Mouse (Mus musculus): ENCODE results near the gene 6330409D20Rik. TPM values are rescaled to one million over a fixed set of nuclear protein-coding genes. Genes with fewer than 3 reads are reported as not detected.

Gene 6330409D20Rik
- polyA plus RNA-seq, 1 experiment = 0.20 TPM

DNA sequence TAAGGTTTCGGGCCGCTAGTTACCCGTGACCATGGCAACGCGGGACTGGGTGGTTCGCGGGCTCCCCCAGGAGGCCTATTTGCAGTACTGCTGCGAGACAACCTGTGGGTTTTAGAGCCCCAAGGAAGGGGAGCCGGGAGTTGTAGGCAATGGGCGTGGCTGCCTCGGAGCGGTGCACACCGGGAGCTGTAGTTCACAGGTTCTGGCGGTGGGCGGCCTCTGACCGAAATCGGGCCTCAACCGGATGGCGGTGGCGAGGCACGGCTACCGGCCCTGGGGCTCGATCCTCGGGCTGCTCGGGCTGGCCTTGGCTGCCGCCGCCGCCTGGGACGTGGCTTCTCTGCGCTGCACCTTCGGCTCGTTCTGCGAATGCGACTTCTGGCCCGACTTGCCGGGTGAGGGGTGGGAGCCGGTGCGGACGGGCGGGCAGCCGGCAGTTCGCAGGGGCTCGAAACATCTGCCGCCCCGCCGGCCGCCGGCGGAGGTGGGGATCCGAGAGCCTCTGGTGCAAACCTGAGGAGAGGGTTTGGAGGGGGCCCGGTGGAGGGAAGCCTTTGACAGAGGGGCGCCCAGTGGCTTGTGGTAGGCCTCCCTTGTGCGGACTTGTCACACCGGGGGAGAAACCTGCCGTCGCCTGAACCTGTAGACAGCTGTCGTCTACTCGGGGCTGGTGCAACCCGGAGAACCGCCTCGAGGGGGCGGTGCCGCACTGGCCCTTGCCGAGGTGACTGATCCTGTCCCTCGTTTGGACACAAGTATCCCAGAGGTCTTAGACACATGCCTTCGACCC, 16.4 kb upstream of the 6330409D20Rik start, which contains the start of gene Tor2a:
TSS of gene Tor2a (plus strand) at position 179 of the 790 bp plus-strand sequence.
- Histone ChIP-seq H3K4me1 (replicated peaks; ENCODE audit: control insufficient read depth, insufficient read depth, low read length) (no peaks in the 10 kb centered on the region), H3K27me3 (ENCODE audit: control insufficient read depth, insufficient read depth, low read length) (no peaks in the 10 kb centered on the region), H3K4me3 (ENCODE audit: control insufficient read depth, insufficient read depth, low read length) (peak within 1 kb of the TSS; percentile 72), H3K27ac (ENCODE audit: control insufficient read depth, insufficient read depth, low read length) (0 out of 2 replicates have a peak within 1 kb of the TSS, but pooled peaks have one; percentile 10), H3K36me3 (ENCODE audit: control insufficient read depth, insufficient read depth, low read length) (peaks cover 26% of the 10 kb centered on the region)
- TF ChIP-seq POLR2A (IDR thresholded peaks at IDR 0.05; ENCODE audit: control insufficient read depth, extremely low read depth, insufficient read depth, low read length, poor library complexity) = peak; percentile 70; the same call in 1 of the 2 replicates
- peak; percentile 93 for TF ChIP-seq CTCF (IDR thresholded peaks at IDR 0.05; ENCODE audit: borderline replicate concordance, control insufficient read depth, extremely low read depth, insufficient read depth, low read length, poor library complexity)
- WGBS = under 1% methylated on average over 66 of the region's 66 CpGs
- DNase-seq = peak; percentile 99

DNA sequence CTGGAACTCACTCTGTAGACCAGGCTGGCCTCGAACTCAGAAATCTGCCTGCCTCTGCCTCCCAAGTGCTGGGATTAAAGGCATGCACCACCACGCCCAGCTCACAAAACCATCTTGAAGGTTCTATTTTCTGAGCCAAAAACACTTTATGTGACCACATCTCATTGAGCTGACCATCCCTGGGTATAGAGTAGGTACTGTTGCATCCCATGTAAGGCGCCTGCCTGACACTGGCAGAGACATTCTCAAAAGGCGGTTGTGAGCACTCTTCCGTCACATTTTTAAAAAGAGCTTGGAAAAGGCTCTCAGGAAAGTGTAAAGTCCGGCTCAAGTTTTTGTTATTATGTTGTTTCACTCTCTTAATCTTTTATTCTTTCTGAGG, 15.8 kb upstream of the 6330409D20Rik start:
- peak; percentile 24 for DNase-seq
- Histone ChIP-seq H3K4me1 (replicated peaks; ENCODE audit: control insufficient read depth, insufficient read depth, low read length) (no peaks in the 10 kb centered on the region), H3K36me3 (ENCODE audit: control insufficient read depth, insufficient read depth, low read length) (peaks cover 27% of the 10 kb centered on the region), H3K27ac (ENCODE audit: control insufficient read depth, insufficient read depth, low read length) (no peak overlapping the region), H3K27me3 (ENCODE audit: control insufficient read depth, insufficient read depth, low read length) (no peaks in the 10 kb centered on the region), H3K4me3 (ENCODE audit: control insufficient read depth, insufficient read depth, low read length) (no peak overlapping the region)
- TF ChIP-seq CTCF (IDR thresholded peaks at IDR 0.05; ENCODE audit: borderline replicate concordance, control insufficient read depth, extremely low read depth, insufficient read depth, low read length, poor library complexity) (no peak), POLR2A (IDR thresholded peaks at IDR 0.05; ENCODE audit: control insufficient read depth, extremely low read depth, insufficient read depth, low read length, poor library complexity) (no peak)
- WGBS = 41% methylated on average over 6 of the region's 6 CpGs

DNA sequence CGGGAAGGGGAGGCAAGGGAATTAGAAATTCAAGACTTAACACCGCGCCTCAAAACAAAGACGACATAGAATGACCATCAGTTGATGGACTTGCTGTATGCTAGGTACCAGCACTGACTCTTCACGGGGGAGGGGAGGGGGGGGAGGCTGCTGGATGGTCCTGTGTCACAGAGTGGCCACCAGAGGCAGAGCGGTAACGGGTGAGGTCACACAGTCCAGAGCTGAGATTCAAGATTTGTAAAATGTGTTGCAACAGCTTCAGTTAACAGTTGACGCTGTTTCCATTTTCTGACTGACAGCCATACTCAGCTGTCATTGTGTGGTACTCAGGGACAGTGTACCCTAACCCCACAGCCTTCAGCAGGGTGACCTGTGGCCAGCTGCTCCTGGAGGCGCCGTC, 11.4 kb upstream of the 6330409D20Rik start:
- no peak overlapping the region for H3K4me3 ChIP-seq (ENCODE audit: control insufficient read depth, insufficient read depth, low read length)
- no peak for DNase-seq
- no peak for TF ChIP-seq POLR2A (IDR thresholded peaks at IDR 0.05; ENCODE audit: control insufficient read depth, extremely low read depth, insufficient read depth, low read length, poor library complexity)
- no peak for TF ChIP-seq CTCF (IDR thresholded peaks at IDR 0.05; ENCODE audit: borderline replicate concordance, control insufficient read depth, extremely low read depth, insufficient read depth, low read length, poor library complexity)
- H3K27me3 ChIP-seq (ENCODE audit: control insufficient read depth, insufficient read depth, low read length) = no peaks in the 10 kb centered on the region
- no peak overlapping the region for H3K27ac ChIP-seq (ENCODE audit: control insufficient read depth, insufficient read depth, low read length)
- H3K36me3 ChIP-seq (ENCODE audit: control insufficient read depth, insufficient read depth, low read length) = peaks cover 39% of the 10 kb centered on the region
- 92% methylated on average over 10 of the region's 10 CpGs for WGBS
- no peaks in the 10 kb centered on the region for H3K4me1 ChIP-seq (replicated peaks; ENCODE audit: control insufficient read depth, insufficient read depth, low read length)

DNA sequence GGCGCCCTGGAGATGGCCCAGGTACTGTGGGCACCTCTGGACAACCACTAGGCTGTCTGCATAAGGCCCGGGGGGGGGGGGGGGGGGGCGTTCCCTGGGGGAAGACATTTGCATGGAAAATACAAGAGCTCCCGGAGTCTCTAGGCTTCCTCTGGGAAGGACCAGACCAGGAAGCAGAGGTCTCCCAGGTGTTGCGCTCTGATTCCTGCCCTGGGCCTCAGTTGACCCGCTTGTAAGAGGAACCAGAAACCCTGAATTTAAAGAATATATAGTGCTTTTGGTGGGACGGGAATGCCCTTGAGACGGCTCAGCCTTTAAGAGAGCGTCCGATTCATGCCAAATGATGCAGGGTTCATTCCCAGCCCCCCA, 10.8 kb upstream of the 6330409D20Rik start:
- Histone ChIP-seq H3K36me3 (ENCODE audit: control insufficient read depth, insufficient read depth, low read length) (peaks cover 44% of the 10 kb centered on the region), H3K4me3 (ENCODE audit: control insufficient read depth, insufficient read depth, low read length) (no peak overlapping the region), H3K4me1 (replicated peaks; ENCODE audit: control insufficient read depth, insufficient read depth, low read length) (no peaks in the 10 kb centered on the region), H3K27ac (ENCODE audit: control insufficient read depth, insufficient read depth, low read length) (no peak overlapping the region), H3K27me3 (ENCODE audit: control insufficient read depth, insufficient read depth, low read length) (no peaks in the 10 kb centered on the region)
- TF ChIP-seq CTCF (IDR thresholded peaks at IDR 0.05; ENCODE audit: borderline replicate concordance, control insufficient read depth, extremely low read depth, insufficient read depth, low read length, poor library complexity) = no peak
- 88% methylated on average over 10 of the region's 10 CpGs for WGBS
- no peak for DNase-seq

- H3K4me1 ChIP-seq (replicated peaks; ENCODE audit: control insufficient read depth, insufficient read depth, low read length) = no peaks in the 10 kb centered on the region
- no peaks in the 10 kb centered on the region for H3K27me3 ChIP-seq (ENCODE audit: control insufficient read depth, insufficient read depth, low read length)
- WGBS = 90% methylated on average over 31 of the region's 31 CpGs
- no peak for DNase-seq
- H3K27ac ChIP-seq (ENCODE audit: control insufficient read depth, insufficient read depth, low read length) = no peak overlapping the region
- TF ChIP-seq POLR2A (IDR thresholded peaks at IDR 0.05; ENCODE audit: control insufficient read depth, extremely low read depth, insufficient read depth, low read length, poor library complexity) (no peak), CTCF (IDR thresholded peaks at IDR 0.05; ENCODE audit: borderline replicate concordance, control insufficient read depth, extremely low read depth, insufficient read depth, low read length, poor library complexity) (no peak)
- H3K36me3 ChIP-seq (ENCODE audit: control insufficient read depth, insufficient read depth, low read length) = peaks cover 50% of the 10 kb centered on the region
- H3K4me3 ChIP-seq (ENCODE audit: control insufficient read depth, insufficient read depth, low read length) = no peak overlapping the region
Observed at GRCm38 (mm10) chr2:32750887-32751664, 10.3 kb upstream of the 6330409D20Rik start.

- H3K27ac ChIP-seq (ENCODE audit: control insufficient read depth, insufficient read depth, low read length) = no peak overlapping the region
- peaks cover 58% of the 10 kb centered on the region for H3K36me3 ChIP-seq (ENCODE audit: control insufficient read depth, insufficient read depth, low read length)
- WGBS = 92% methylated on average over 7 of the region's 7 CpGs
Observed at GRCm38 (mm10) chr2:32750199-32750598, 9.4 kb upstream of the 6330409D20Rik start.

More at GRCm38 (mm10) chr2:32750199-32750598, 9.4 kb upstream of the 6330409D20Rik start:
- no peaks in the 10 kb centered on the region for H3K27me3 ChIP-seq (ENCODE audit: control insufficient read depth, insufficient read depth, low read length)
- no peak overlapping the region for H3K4me3 ChIP-seq (ENCODE audit: control insufficient read depth, insufficient read depth, low read length)
- TF ChIP-seq POLR2A (IDR thresholded peaks at IDR 0.05; ENCODE audit: control insufficient read depth, extremely low read depth, insufficient read depth, low read length, poor library complexity) (no peak), CTCF (IDR thresholded peaks at IDR 0.05; ENCODE audit: borderline replicate concordance, control insufficient read depth, extremely low read depth, insufficient read depth, low read length, poor library complexity) (no peak)
- no peaks in the 10 kb centered on the region for H3K4me1 ChIP-seq (replicated peaks; ENCODE audit: control insufficient read depth, insufficient read depth, low read length)
- no peak for DNase-seq
